Mouse (Mus musculus) kidney, embryonic 16.5 days (tissue): ENCODE data around the gene Olfr373. TPM values are rescaled to one million over a fixed set of nuclear protein-coding genes. Genes with fewer than 3 reads are reported as not detected.
"Not testable (repeated sequence)": the region's sequence is repeated elsewhere in the genome, so short reads cannot be mapped to it uniquely, and the experiment has no call there.

Experiments used
- ATAC-seq: fragments of 200-750 bp; cut with Nextera tagmentation; 2 replicates; pipeline ENCODE4 v1.8.0; 2017; ENCODE audit warnings: moderate TSS enrichment; ENCODE audit not compliant: low FRiP score, low TSS enrichment
- H3K27ac ChIP-seq: fragments of 300-500 bp; sonication (generic); 2 replicates; pipeline ENCODE4 v1.5.1; 2014; ENCODE audit warnings: low read length
- H3K27me3 ChIP-seq: fragments of 300-500 bp; sonication (generic); 2 replicates; pipeline ENCODE4 v1.6.1; 2014; ENCODE audit warnings: low read length, control low read depth, mixed read lengths; ENCODE audit not compliant: insufficient read depth
- H3K36me3 ChIP-seq: fragments of 300-500 bp; sonication (generic); 2 replicates; pipeline ENCODE4 v1.6.1; 2014; ENCODE audit warnings: low read length, control low read depth, mixed read lengths; ENCODE audit not compliant: insufficient read depth
- H3K4me1 ChIP-seq: fragments of 300-500 bp; sonication (generic); 2 replicates; pipeline ENCODE4 v1.6.1; 2014; ENCODE audit warnings: low read length, control low read depth, mixed read lengths; ENCODE audit not compliant: insufficient read depth
- H3K4me2 ChIP-seq: fragments of 300-500 bp; sonication (generic); replicated peaks from 2 replicates; pipeline ENCODE4 v1.6.1; 2014; ENCODE audit warnings: low read depth, low read length
- H3K4me3 ChIP-seq: fragments of 300-500 bp; sonication (generic); 2 replicates; pipeline ENCODE4 v1.5.1; 2014; ENCODE audit warnings: mild to moderate bottlenecking, low read length
- H3K9ac ChIP-seq: fragments of 300-500 bp; sonication (generic); replicated peaks from 2 replicates; pipeline ENCODE4 v1.6.1; 2014; ENCODE audit warnings: low read length
- H3K9me3 ChIP-seq: fragments of 300-500 bp; sonication (generic); 2 replicates; pipeline ENCODE4 v1.6.1; 2016; ENCODE audit warnings: low read length, control low read depth
- WGBS: fragments of 180-500 bp; shearing (Covaris S2); extraction: QIAGEN DNeasy Blood & Tissue Kit; methylation state at CpG from one replicate; pipeline ENCODE4 v1.1.7; 2014; 5-methylcytosine and 5-hydroxymethylcytosine counted together
- polyA plus RNA-seq: library from polyadenylated mRNA; unstranded; fragments of >200 nt; fragmentation: Nextera tagmentation; extraction: Ambion mirVana; gene quantifications from 2 replicates; pipeline ENCODE4 v1.2.1, GENCODE M21; 2015

Gene Olfr373
- polyA plus RNA-seq, 1 experiment from 2014 or later, result not detected

- peaks cover 6% of the 10 kb centered on the region; the same call in 1 of the 2 replicates for H3K9me3 ChIP-seq
- no peaks in the 10 kb centered on the region for H3K36me3 ChIP-seq
- H3K27ac ChIP-seq, result no peak overlapping the region
- no peak overlapping the region for H3K9ac ChIP-seq
- no peak overlapping the region for H3K4me3 ChIP-seq
- H3K4me1 ChIP-seq, result no peaks in the 10 kb centered on the region
- no peak for ATAC-seq
- no peak overlapping the region for H3K4me2 ChIP-seq
- no peaks in the 10 kb centered on the region for H3K27me3 ChIP-seq
- 28% methylated on average over 4 of the region's 4 CpGs for WGBS
Observed at GRCm38 (mm10) chr8:72105165-72105564, 22.2 kb downstream of the Olfr373 start.

- no peaks in the 10 kb centered on the region for H3K27me3 ChIP-seq
- 91% methylated on average over 3 of the region's 3 CpGs for WGBS
Observed at GRCm38 (mm10) chr8:72106740-72107139, 23.8 kb downstream of the Olfr373 start, which contains the start of gene Olfr374. Gene Olfr374 (plus strand): TSS chr8:72107040.

GRCm38 (mm10) chr8:72110876-72111275 is 27.9 kb downstream of the Olfr373 start:
- Histone ChIP-seq H3K27me3 (no peaks in the 10 kb centered on the region), H3K9ac (no peak overlapping the region), H3K4me2 (no peak overlapping the region), H3K27ac (no peak overlapping the region), H3K36me3 (no peaks in the 10 kb centered on the region), H3K4me1 (no peaks in the 10 kb centered on the region), H3K9me3 (no peaks in the 10 kb centered on the region), H3K4me3 (no peak overlapping the region)
- WGBS, result 82% methylated on average over 6 of the region's 6 CpGs
- ATAC-seq, result no peak

More at GRCm38 (mm10) chr8:72106740-72107139, 23.8 kb downstream of the Olfr373 start, which contains the start of gene Olfr374:
- no peaks in the 10 kb centered on the region for H3K4me1 ChIP-seq
- H3K9ac ChIP-seq, result no peak within 1 kb of the TSS
- H3K36me3 ChIP-seq, result no peaks in the 10 kb centered on the region
- H3K4me3 ChIP-seq, result no peak within 1 kb of the TSS
- H3K9me3 ChIP-seq, result peaks cover 6% of the 10 kb centered on the region; the same call in 1 of the 2 replicates
- no peak for ATAC-seq
- H3K4me2 ChIP-seq, result no peak within 1 kb of the TSS
- H3K27ac ChIP-seq, result no peak within 1 kb of the TSS

- no peaks in the 10 kb centered on the region for H3K36me3 ChIP-seq
- H3K9me3 ChIP-seq, result no peaks in the 10 kb centered on the region
- no peak for ATAC-seq
- H3K27ac ChIP-seq, result no peak overlapping the region
- no peak overlapping the region for H3K4me2 ChIP-seq
- no peak overlapping the region for H3K4me3 ChIP-seq
- no peaks in the 10 kb centered on the region for H3K4me1 ChIP-seq
- H3K27me3 ChIP-seq, result no peaks in the 10 kb centered on the region
- no peak overlapping the region for H3K9ac ChIP-seq
- 64% methylated on average over 3 of the region's 3 CpGs for WGBS
Observed at GRCm38 (mm10) chr8:72112486-72112885, 29.5 kb downstream of the Olfr373 start.

- Histone ChIP-seq H3K27me3 (no peaks in the 10 kb centered on the region), H3K4me1 (no peaks in the 10 kb centered on the region), H3K27ac (no peak overlapping the region), H3K9me3 (no peaks in the 10 kb centered on the region), H3K4me2 (no peak overlapping the region), H3K36me3 (no peaks in the 10 kb centered on the region), H3K9ac (no peak overlapping the region), H3K4me3 (no peak overlapping the region)
- no peak for ATAC-seq
- 90% methylated on average over 2 of the region's 2 CpGs for WGBS
Observed at GRCm38 (mm10) chr8:72115202-72115601, 32.2 kb downstream of the Olfr373 start.

- Histone ChIP-seq H3K4me3 (no peak overlapping the region), H3K27ac (no peak overlapping the region), H3K9me3 (no peaks in the 10 kb centered on the region), H3K4me2 (no peak overlapping the region), H3K4me1 (no peaks in the 10 kb centered on the region), H3K36me3 (no peaks in the 10 kb centered on the region), H3K27me3 (no peaks in the 10 kb centered on the region), H3K9ac (no peak overlapping the region)
- no peak for ATAC-seq
- WGBS, result 44% methylated on average over 4 of the region's 4 CpGs
Observed at GRCm38 (mm10) chr8:72118616-72119015, 35.6 kb downstream of the Olfr373 start.

- not testable (repeated sequence) for ATAC-seq, H3K4me1 ChIP-seq, H3K27me3 ChIP-seq, H3K4me3 ChIP-seq, H3K27ac ChIP-seq, H3K36me3 ChIP-seq, H3K9me3 ChIP-seq, H3K4me2 ChIP-seq, H3K9ac ChIP-seq
- WGBS, result 69% methylated on average over 3 of the region's 3 CpGs
Observed at GRCm38 (mm10) chr8:72121486-72121885, 38.5 kb downstream of the Olfr373 start.

GRCm38 (mm10) chr8:72121997-72122396 is 39.0 kb downstream of the Olfr373 start:
- ATAC-seq, result no peak
- 0 out of 2 replicates have a peak, but pooled peaks cover 2% of the 10 kb centered on the region for H3K9me3 ChIP-seq
- H3K9ac ChIP-seq, result no peak overlapping the region
- no peak overlapping the region for H3K4me2 ChIP-seq
- H3K4me3 ChIP-seq, result no peak overlapping the region
- no peaks in the 10 kb centered on the region for H3K36me3 ChIP-seq
- no peaks in the 10 kb centered on the region for H3K27me3 ChIP-seq
- no peak overlapping the region for H3K27ac ChIP-seq
- 79% methylated on average over 1 of the region's 1 CpGs for WGBS
- H3K4me1 ChIP-seq, result no peaks in the 10 kb centered on the region

- no peak for ATAC-seq
Observed at GRCm38 (mm10) chr8:72127834-72128233, 44.9 kb downstream of the Olfr373 start.

GRCm38 (mm10) chr8:72131251-72131650 is 48.3 kb downstream of the Olfr373 start:
- ATAC-seq, result 0 out of 2 replicates have a peak, but pooled peaks have one; percentile 2
- Histone ChIP-seq H3K4me1 (peaks cover 8% of the 10 kb centered on the region), H3K9ac (no peak overlapping the region), H3K4me3 (no peak overlapping the region), H3K27me3 (no peaks in the 10 kb centered on the region), H3K9me3 (no peaks in the 10 kb centered on the region), H3K4me2 (no peak overlapping the region), H3K27ac (peak overlapping the region; percentile 51), H3K36me3 (no peaks in the 10 kb centered on the region)
- WGBS, result 47% methylated on average over 2 of the region's 2 CpGs

More at GRCm38 (mm10) chr8:72127834-72128233, 44.9 kb downstream of the Olfr373 start:
- Histone ChIP-seq H3K36me3 (no peaks in the 10 kb centered on the region), H3K4me2 (no peak overlapping the region), H3K4me3 (no peak overlapping the region), H3K9me3 (0 out of 2 replicates have a peak, but pooled peaks cover 2% of the 10 kb centered on the region), H3K27ac (no peak overlapping the region), H3K9ac (no peak overlapping the region), H3K27me3 (no peaks in the 10 kb centered on the region), H3K4me1 (no peaks in the 10 kb centered on the region)
- WGBS, result 59% methylated on average over 1 of the region's 1 CpGs
